Mouse (Mus musculus) embryonic facial prominence, embryonic 10.5 days (tissue): ENCODE data around the gene AC109138.7. TPM values are rescaled to one million over a fixed set of nuclear protein-coding genes. Genes with fewer than 3 reads are reported as not detected.

Experiments used
- DNase-seq: peaks from one replicate; pipeline ENCODE4 v3.0.0-alpha.2; 2017; ENCODE audit warnings: low spot score
- H3K27ac ChIP-seq: fragments of 300-500 bp; sonication (generic); replicated peaks from 2 replicates; pipeline ENCODE4 v1.5.1; 2016; ENCODE audit warnings: mild to moderate bottlenecking
- H3K27me3 ChIP-seq: fragments of 300-500 bp; sonication (generic); replicated peaks from 2 replicates; pipeline ENCODE4 v1.6.1; 2016; ENCODE audit warnings: low read depth, mild to moderate bottlenecking; ENCODE audit not compliant: poor library complexity, severe bottlenecking
- H3K36me3 ChIP-seq: fragments of 300-500 bp; sonication (generic); replicated peaks from 2 replicates; pipeline ENCODE4 v1.6.1; 2016; ENCODE audit warnings: mild to moderate bottlenecking, moderate library complexity
- H3K4me1 ChIP-seq: fragments of 300-500 bp; sonication (generic); 2 replicates; pipeline ENCODE4 v1.6.1; 2016
- H3K4me3 ChIP-seq: fragments of 300-500 bp; sonication (generic); 2 replicates; pipeline ENCODE4 v1.5.1; 2016; ENCODE audit warnings: mild to moderate bottlenecking, moderate library complexity
- H3K9me3 ChIP-seq: fragments of 300-500 bp; sonication (generic); 2 replicates; pipeline ENCODE4 v1.6.1; 2016; ENCODE audit warnings: mild to moderate bottlenecking
- WGBS: fragments of 180-500 bp; shearing (Covaris S2); methylation state at CpG from one replicate; pipeline ENCODE4 v1.1.7; 2016; 5-methylcytosine and 5-hydroxymethylcytosine counted together
- polyA plus RNA-seq: library from polyadenylated mRNA; unstranded; fragments of >200 nt; fragmentation: Nextera tagmentation; extraction: Ambion mirVana; gene quantifications from 2 replicates; pipeline ENCODE4 v1.2.1, GENCODE M21; 2016

The AC109138.7 gene
- polyA plus RNA-seq, 1 experiment from 2014 or later: not detected

DNA sequence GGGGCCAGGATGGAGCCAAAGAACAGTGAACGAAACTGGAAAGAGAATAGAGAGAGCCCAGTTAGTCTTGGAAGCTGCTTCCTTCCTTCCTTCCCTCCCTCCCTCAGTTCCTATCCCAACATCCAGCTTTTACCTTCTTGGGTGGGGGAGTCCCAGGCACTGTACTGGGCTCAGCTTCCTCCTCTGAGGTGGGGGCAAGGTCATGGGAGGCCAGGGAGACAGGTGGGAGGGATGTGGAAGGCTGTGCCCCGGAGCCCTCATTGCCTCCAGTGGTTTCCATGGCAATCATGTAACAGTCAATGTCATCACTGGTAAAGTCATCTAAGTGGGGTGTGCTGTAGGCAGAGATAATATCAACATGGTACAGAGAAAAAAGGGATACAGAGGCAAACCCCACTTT is 18.1 kb upstream of the AC109138.7 start:
- Histone ChIP-seq H3K27me3 (no peaks in the 10 kb centered on the region), H3K4me3 (peak overlapping the region; percentile 19; the same call in 1 of the 2 replicates), H3K4me1 (peaks cover 67% of the 10 kb centered on the region), H3K36me3 (peaks cover 77% of the 10 kb centered on the region), H3K27ac (no peak overlapping the region), H3K9me3 (no peaks in the 10 kb centered on the region)
- WGBS: 79% methylated on average over 2 of the region's 2 CpGs
- no peak for DNase-seq

DNA sequence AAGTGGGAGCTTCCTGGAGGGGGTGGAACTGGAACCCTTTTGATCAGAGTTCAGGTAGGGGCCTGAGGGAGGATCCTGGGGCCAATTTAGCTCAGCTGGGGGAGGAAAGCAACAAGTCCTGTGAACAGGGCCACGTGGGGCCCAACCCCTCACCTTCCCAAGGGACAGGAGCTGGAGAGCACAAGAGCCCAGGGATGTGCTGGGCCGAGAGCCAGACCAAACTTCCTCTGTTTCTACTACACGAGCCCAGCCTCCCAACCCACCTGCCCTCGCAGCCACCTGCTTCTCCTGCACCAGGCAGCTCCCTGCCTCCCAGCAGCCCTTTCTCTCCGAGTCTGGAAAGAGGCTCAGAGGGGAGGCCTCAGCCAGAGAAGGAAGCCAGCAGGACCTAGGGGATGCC is 17.6 kb upstream of the AC109138.7 start:
- no peaks in the 10 kb centered on the region for H3K9me3 ChIP-seq
- 0 out of 2 replicates have a peak overlapping the region, but pooled peaks have one; percentile 19 for H3K4me3 ChIP-seq
- 49% methylated on average over 5 of the region's 5 CpGs for WGBS
- no peaks in the 10 kb centered on the region for H3K27me3 ChIP-seq
- H3K36me3 ChIP-seq: peaks cover 77% of the 10 kb centered on the region
- peaks cover 62% of the 10 kb centered on the region for H3K4me1 ChIP-seq
- DNase-seq: no peak
- peak overlapping the region; percentile 32; the same call in 1 of the 2 replicates for H3K27ac ChIP-seq

DNA sequence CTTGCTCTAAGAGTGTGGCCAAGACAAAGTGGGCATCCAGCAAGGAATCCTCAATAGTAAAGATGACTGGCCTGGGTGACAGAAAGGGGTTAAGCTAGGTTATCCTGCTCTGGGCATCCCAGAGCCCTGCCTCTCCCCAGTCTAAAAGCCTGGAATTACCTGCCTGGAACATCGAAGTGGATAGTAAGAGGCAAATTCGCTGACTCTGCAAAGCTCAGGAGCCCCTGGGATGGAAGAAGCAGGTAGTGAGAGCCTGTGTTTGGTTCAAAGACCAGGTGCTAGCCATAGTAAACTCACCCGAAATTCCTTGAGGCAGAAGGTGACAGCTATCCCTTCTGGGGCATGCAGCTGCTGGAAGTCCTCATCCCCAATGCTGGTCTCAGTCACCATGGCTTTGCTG is 17.0 kb upstream of the AC109138.7 start:
- WGBS: 73% methylated on average over 3 of the region's 3 CpGs
- no peaks in the 10 kb centered on the region for H3K27me3 ChIP-seq
- H3K4me1 ChIP-seq: peaks cover 64% of the 10 kb centered on the region
- H3K9me3 ChIP-seq: no peaks in the 10 kb centered on the region
- peaks cover 77% of the 10 kb centered on the region for H3K36me3 ChIP-seq
- H3K27ac ChIP-seq: no peak overlapping the region
- DNase-seq: no peak
- H3K4me3 ChIP-seq: no peak overlapping the region

DNA sequence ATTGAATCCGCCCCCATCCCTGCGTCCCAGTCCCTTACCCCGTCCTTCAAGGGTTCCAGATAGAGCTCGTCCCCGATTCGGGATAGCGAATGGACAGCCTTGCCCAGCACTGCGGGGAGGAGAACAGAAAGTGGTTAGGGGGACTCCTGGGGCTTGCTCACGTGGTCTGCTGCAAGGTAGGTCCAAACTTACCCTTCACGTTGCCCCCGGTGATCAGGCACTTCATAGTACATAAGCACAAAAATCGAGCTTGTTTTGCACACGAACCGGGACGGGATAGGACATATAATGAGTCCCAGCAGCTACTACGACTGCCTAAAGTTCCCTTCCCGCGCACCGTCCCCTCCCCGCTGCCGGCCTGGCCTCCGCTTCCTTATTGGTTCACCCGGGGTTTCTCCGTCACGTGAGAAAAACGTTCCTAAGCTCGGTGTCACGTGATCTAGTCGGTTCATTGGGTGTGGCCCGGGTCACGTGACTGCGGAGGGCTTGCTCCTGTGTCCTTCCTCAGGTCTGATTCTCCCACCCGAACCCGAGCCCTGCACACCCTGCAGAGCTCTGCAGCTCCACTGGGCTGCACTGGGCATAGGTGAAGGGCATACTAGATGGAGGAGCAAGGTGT is 12.8 kb upstream of the AC109138.7 start, which contains the start of gene Rad9a:
Gene Rad9a, minus strand, starts transcription at position 372 of the 619 bp plus-strand sequence.
- peaks cover 32% of the 10 kb centered on the region for H3K27me3 ChIP-seq
- peak within 1 kb of the TSS; percentile 75 for H3K4me3 ChIP-seq
- peak within 1 kb of the TSS; percentile 88 for H3K27ac ChIP-seq
- under 1% methylated on average over 34 of the region's 34 CpGs for WGBS
- peaks cover 45% of the 10 kb centered on the region for H3K4me1 ChIP-seq
- H3K9me3 ChIP-seq: no peaks in the 10 kb centered on the region
- peaks cover 41% of the 10 kb centered on the region for H3K36me3 ChIP-seq
- peak; percentile 97 for DNase-seq

- Histone ChIP-seq H3K27me3 (peaks cover 34% of the 10 kb centered on the region), H3K9me3 (no peaks in the 10 kb centered on the region), H3K36me3 (peaks cover 34% of the 10 kb centered on the region), H3K4me1 (peaks cover 37% of the 10 kb centered on the region), H3K4me3 (peak overlapping the region; percentile 75), H3K27ac (peak overlapping the region; percentile 88)
- WGBS: 23% methylated on average over 7 of the region's 7 CpGs
- DNase-seq: no peak
Observed at GRCm38 (mm10) chr19:4202149-4202548, 12.0 kb upstream of the AC109138.7 start.

DNA sequence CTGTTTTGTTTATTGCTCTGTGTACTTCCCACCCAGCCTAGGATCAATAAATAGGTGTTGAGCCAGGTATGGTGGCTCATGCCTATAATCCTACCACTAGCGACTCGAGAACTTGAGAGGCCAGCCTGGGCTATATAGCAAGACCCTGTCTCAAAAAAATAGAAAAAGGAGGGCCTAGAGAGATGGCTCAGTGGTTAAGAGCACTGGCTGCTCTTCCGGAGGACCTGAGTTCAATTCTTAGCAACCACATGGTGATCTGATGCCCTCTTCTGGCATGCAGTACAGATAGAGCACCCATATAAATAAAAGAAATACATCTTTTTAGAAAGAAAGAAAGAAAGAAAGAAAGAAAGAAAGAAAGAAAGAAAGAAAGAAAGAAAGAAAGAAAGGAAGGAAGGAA is 11.0 kb upstream of the AC109138.7 start:
- H3K4me3 ChIP-seq: no peak overlapping the region
- no peak for DNase-seq
- peaks cover 33% of the 10 kb centered on the region for H3K4me1 ChIP-seq
- H3K9me3 ChIP-seq: no peaks in the 10 kb centered on the region
- peaks cover 36% of the 10 kb centered on the region for H3K27me3 ChIP-seq
- whole genome bisulfite sequencing: 65% methylated on average over 3 of the region's 3 CpGs
- no peak overlapping the region for H3K27ac ChIP-seq
- H3K36me3 ChIP-seq: peaks cover 24% of the 10 kb centered on the region

- Histone ChIP-seq H3K27me3 (peaks cover 42% of the 10 kb centered on the region), H3K4me3 (no peak overlapping the region), H3K9me3 (no peaks in the 10 kb centered on the region), H3K27ac (no peak overlapping the region), H3K4me1 (peaks cover 36% of the 10 kb centered on the region), H3K36me3 (peaks cover 18% of the 10 kb centered on the region)
- 67% methylated on average over 13 of the region's 13 CpGs for WGBS
- no peak for DNase-seq
Observed at GRCm38 (mm10) chr19:4203604-4204326, 10.4 kb upstream of the AC109138.7 start.

DNA sequence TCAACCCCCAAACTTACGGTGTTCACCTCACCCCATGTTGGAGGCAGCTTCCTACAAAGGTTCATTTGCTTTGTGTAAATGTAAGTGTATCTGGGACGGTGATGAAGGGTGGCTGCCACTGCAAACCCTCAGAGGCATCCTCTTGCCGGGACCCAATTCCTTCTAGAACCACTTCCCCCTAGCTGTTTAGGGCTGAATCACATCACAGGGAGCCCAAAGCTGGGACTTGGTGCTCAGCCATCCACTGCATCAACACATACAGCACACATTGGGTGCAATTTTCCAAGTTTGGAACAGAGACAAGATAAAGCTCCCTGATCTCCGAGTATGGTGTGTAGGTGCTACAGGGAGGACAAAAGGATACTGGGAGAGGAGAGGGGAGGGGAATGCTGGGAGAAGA is 9.3 kb upstream of the AC109138.7 start:
- Histone ChIP-seq H3K4me1 (peaks cover 31% of the 10 kb centered on the region), H3K4me3 (no peak overlapping the region), H3K36me3 (peaks cover 7% of the 10 kb centered on the region), H3K9me3 (no peaks in the 10 kb centered on the region), H3K27ac (no peak overlapping the region), H3K27me3 (peaks cover 49% of the 10 kb centered on the region)
- no peak for DNase-seq
- WGBS: 67% methylated on average over 4 of the region's 4 CpGs

GRCm38 (mm10) chr19:4206971-4207370 is 7.2 kb upstream of the AC109138.7 start:
- peak; percentile 82 for DNase-seq
- Histone ChIP-seq H3K4me1 (peaks cover 23% of the 10 kb centered on the region), H3K27me3 (peaks cover 69% of the 10 kb centered on the region), H3K9me3 (no peaks in the 10 kb centered on the region), H3K36me3 (no peaks in the 10 kb centered on the region), H3K4me3 (no peak overlapping the region), H3K27ac (no peak overlapping the region)
- WGBS: 4% methylated on average over 2 of the region's 2 CpGs

GRCm38 (mm10) chr19:4208563-4208962 is 5.6 kb upstream of the AC109138.7 start:
- Histone ChIP-seq H3K9me3 (no peaks in the 10 kb centered on the region), H3K4me3 (no peak overlapping the region), H3K4me1 (peaks cover 29% of the 10 kb centered on the region), H3K36me3 (no peaks in the 10 kb centered on the region), H3K27me3 (peaks cover 74% of the 10 kb centered on the region), H3K27ac (peak overlapping the region; percentile 35; the same call in 1 of the 2 replicates)
- DNase-seq: no peak
- WGBS: 74% methylated on average over 5 of the region's 5 CpGs

- Histone ChIP-seq H3K27me3 (peaks cover 85% of the 10 kb centered on the region), H3K36me3 (no peaks in the 10 kb centered on the region), H3K27ac (peak overlapping the region; percentile 62), H3K9me3 (no peaks in the 10 kb centered on the region), H3K4me1 (peaks cover 64% of the 10 kb centered on the region), H3K4me3 (peak overlapping the region; percentile 69)
- WGBS: 17% methylated on average over 4 of the region's 4 CpGs
- no peak for DNase-seq
Observed at GRCm38 (mm10) chr19:4211891-4212588, 2.1 kb upstream of the AC109138.7 start.

- no peaks in the 10 kb centered on the region for H3K36me3 ChIP-seq
- no peaks in the 10 kb centered on the region for H3K9me3 ChIP-seq
- peak; percentile 36 for DNase-seq
- peaks cover 93% of the 10 kb centered on the region for H3K27me3 ChIP-seq
- H3K4me1 ChIP-seq: peaks cover 78% of the 10 kb centered on the region
- H3K4me3 ChIP-seq: peak overlapping the region; percentile 69
- 1% methylated on average over 9 of the region's 9 CpGs for WGBS
- peak overlapping the region; percentile 91 for H3K27ac ChIP-seq
Observed at GRCm38 (mm10) chr19:4213524-4213974, 608 bp upstream of the AC109138.7 start.
